Mouse (Mus musculus) MN1 (cell line): ENCODE data around the gene Sar1b.
"Not testable (repeated sequence)": the region's sequence is repeated elsewhere in the genome, so short reads cannot be mapped to it uniquely, and the experiment has no call there.

ENCODE experiments used
- DNase-seq: peaks from one replicate; pipeline ENCODE4 v3.0.0-alpha.2; 2016; ENCODE audit warnings: low spot score

Sar1b gene

GRCm38 (mm10) chr11:51777478-51777877, 14.0 kb downstream of the Sar1b start:
- DNase-seq: no peak

GRCm38 (mm10) chr11:51780773-51781267, 17.3 kb downstream of the Sar1b start:
- no peak for DNase-seq

GRCm38 (mm10) chr11:51782721-51783120, 19.2 kb downstream of the Sar1b start:
- no peak for DNase-seq

- DNase-seq: no peak
Observed at GRCm38 (mm10) chr11:51785926-51786325, 22.4 kb downstream of the Sar1b start.

GRCm38 (mm10) chr11:51789735-51790134, 26.2 kb downstream of the Sar1b start:
- DNase-seq: not testable (repeated sequence)

GRCm38 (mm10) chr11:51790662-51791061, 27.2 kb downstream of the Sar1b start:
- DNase-seq: no peak

- peak; percentile 87 for DNase-seq
Observed at GRCm38 (mm10) chr11:51796272-51796671, 32.8 kb downstream of the Sar1b start.

- DNase-seq: no peak
Observed at GRCm38 (mm10) chr11:51800634-51801325, 37.3 kb downstream of the Sar1b start.

- DNase-seq: no peak
Observed at GRCm38 (mm10) chr11:51805221-51805981, 41.9 kb downstream of the Sar1b start.

GRCm38 (mm10) chr11:51807108-51807879, 43.8 kb downstream of the Sar1b start:
- DNase-seq: no peak

- DNase-seq: peak; percentile 77
Observed at GRCm38 (mm10) chr11:51809632-51810224, 46.2 kb downstream of the Sar1b start.

- no peak for DNase-seq
Observed at GRCm38 (mm10) chr11:51811230-51811629, 47.7 kb downstream of the Sar1b start.

GRCm38 (mm10) chr11:51812022-51812546, 48.6 kb downstream of the Sar1b start:
- no peak for DNase-seq

GRCm38 (mm10) chr11:51817756-51818155, 54.3 kb downstream of the Sar1b start:
- peak; percentile 92 for DNase-seq

- DNase-seq: no peak
Observed at GRCm38 (mm10) chr11:51818837-51819236, 55.4 kb downstream of the Sar1b start.

GRCm38 (mm10) chr11:51819964-51820363, 56.5 kb downstream of the Sar1b start:
- peak; percentile 64 for DNase-seq

GRCm38 (mm10) chr11:51820861-51821260, 57.4 kb downstream of the Sar1b start:
- peak; percentile 88 for DNase-seq

GRCm38 (mm10) chr11:51822736-51823135, 59.2 kb downstream of the Sar1b start:
- DNase-seq: no peak

GRCm38 (mm10) chr11:51823271-51823670, 59.8 kb downstream of the Sar1b start:
- peak; percentile 84 for DNase-seq

- DNase-seq: peak; percentile 84
Observed at GRCm38 (mm10) chr11:51823963-51824753, 60.7 kb downstream of the Sar1b start.

- DNase-seq: no peak
Observed at GRCm38 (mm10) chr11:51824867-51825424, 61.5 kb downstream of the Sar1b start.
